ENCODE assay signal across 9 mouse cellular contexts in the genomic region with DNA sequence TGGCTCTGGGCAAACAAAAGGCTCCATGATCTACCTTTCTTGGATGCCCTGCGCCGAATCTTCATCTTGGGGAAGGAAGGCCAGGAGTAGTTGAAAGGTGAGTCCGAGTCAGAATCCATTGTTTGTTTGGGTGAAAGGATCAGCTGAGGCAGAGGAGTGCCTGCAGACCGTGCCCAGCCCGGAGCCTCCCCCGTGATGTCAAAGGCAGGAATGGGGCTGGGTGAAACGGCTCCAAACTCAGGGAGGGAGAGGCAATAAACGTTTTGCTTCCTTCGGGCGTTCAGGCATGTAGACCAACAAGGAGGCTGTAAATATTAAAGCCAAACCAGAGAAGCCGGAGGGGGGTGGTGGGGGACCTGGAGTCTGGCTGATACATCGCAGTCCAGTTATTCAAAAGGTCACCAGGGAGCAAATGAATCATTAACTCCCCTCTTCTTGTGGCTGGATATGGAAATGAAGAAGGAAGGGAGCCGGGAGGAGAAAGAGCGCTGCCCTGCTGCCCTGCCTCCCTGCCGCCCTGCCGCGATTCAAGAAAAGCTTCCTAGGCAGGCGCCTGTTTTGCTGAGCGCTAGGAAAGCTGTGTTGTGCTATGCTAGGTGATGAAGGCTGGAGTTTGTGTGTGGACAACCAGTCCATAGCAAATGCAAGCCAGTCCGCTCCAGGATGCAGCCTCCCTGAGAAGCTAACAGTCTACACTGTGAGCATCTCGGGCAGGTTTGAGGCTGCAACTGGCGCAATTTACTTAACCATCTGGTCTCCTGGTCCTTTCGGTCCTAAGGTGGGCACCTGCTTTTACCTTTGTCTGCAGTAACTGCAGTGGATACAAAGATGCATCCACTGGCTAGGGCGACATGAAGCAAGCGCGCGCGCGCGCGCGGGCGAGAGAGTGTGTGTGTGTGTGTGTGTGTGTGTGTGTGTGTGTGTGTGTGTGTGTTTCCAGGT.
DNase-seq lines count a peak whose midpoint lies in the region; ATAC-seq and TF ChIP-seq lines count a peak whose summit lies in the region.
"Had no signal": no experiment of that assay in that cellular context is flagged by ENCODE, and none has a peak within 500 bp of the region (broad histone marks: within the 10 kb centered on the region; RNA-seq: fewer than 3 reads in every experiment).

No protein-coding gene starts in this region.

- DNase-seq in heart, postnatal 36 days = no peak
- peak; percentile 60 for DNase-seq in embryo, embryonic 9.5 days (ENCODE audit: extremely low spot score)
- DNase-seq in lung, embryonic 14.5 days = peak; percentile 41
- no peak for DNase-seq in cerebellum, adult 9-11 months
- no peak for DNase-seq in cerebellum, postnatal 36 days

- peaks cover 14% of the 10 kb centered on the region; the same call in 1 of the 2 replicates for H3K27me3 ChIP-seq in heart, embryonic 13.5 days (replicated peaks)
- 0 out of 2 replicates have a peak, but pooled peaks cover 4% of the 10 kb centered on the region for H3K27me3 ChIP-seq in intestine, embryonic 16.5 days (replicated peaks; ENCODE audit: control insufficient read depth, insufficient read depth, low read length)
- H3K27me3 ChIP-seq in lung, embryonic 14.5 days (ENCODE audit: insufficient read depth, low read length) = 0 out of 2 replicates have a peak, but pooled peaks cover 3% of the 10 kb centered on the region
- H3K27me3 ChIP-seq in stomach, embryonic 15.5 days (replicated peaks) = no peaks in the 10 kb centered on the region

- peak overlapping the region; percentile 70 for H3K9ac ChIP-seq in heart, embryonic 13.5 days
- H3K9ac ChIP-seq in intestine, embryonic 16.5 days (ENCODE audit: low read depth, low read length) = peak overlapping the region; percentile 57
- H3K9ac ChIP-seq in lung, embryonic 14.5 days = peak overlapping the region; percentile 24
- H3K9ac ChIP-seq in stomach, embryonic 15.5 days = peak overlapping the region; percentile 7; the same call in 1 of the 2 replicates

- peak overlapping the region; percentile 52 for H3K4me3 ChIP-seq in heart, embryonic 13.5 days
- peak overlapping the region; percentile 48 for H3K4me3 ChIP-seq in intestine, embryonic 16.5 days (ENCODE audit: low read length)
- peak overlapping the region; percentile 33 for H3K4me3 ChIP-seq in lung, embryonic 14.5 days (ENCODE audit: low read depth, low read length)
- peak overlapping the region; percentile 31 for H3K4me3 ChIP-seq in stomach, embryonic 15.5 days (replicated peaks)

- H3K4me2 ChIP-seq in heart, embryonic 13.5 days = peak overlapping the region; percentile 81
- peak overlapping the region; percentile 80 for H3K4me2 ChIP-seq in intestine, embryonic 16.5 days (ENCODE audit: low read depth, low read length)
- peak overlapping the region; percentile 67 for H3K4me2 ChIP-seq in lung, embryonic 14.5 days
- H3K4me2 ChIP-seq in stomach, embryonic 15.5 days = peak overlapping the region; percentile 62

- no peak overlapping the region for H3K27ac ChIP-seq in heart, embryonic 13.5 days (replicated peaks)
- H3K27ac ChIP-seq in intestine, embryonic 16.5 days (ENCODE audit: low read length) = peak overlapping the region; percentile 39; the same call in 1 of the 2 replicates
- peak overlapping the region; percentile 40; the same call in 1 of the 2 replicates for H3K27ac ChIP-seq in lung, embryonic 14.5 days (ENCODE audit: low read depth)
- H3K27ac ChIP-seq in stomach, embryonic 15.5 days = peak overlapping the region; percentile 53
- H3K27ac ChIP-seq: macrophage had no signal

- no peak for TF ChIP-seq CTCF in lung, embryonic 14.5 days (IDR thresholded peaks at IDR 0.05; ENCODE audit: low read depth)

- H3K9me3 ChIP-seq in heart, embryonic 13.5 days = no peaks in the 10 kb centered on the region
- no peaks in the 10 kb centered on the region for H3K9me3 ChIP-seq in intestine, embryonic 16.5 days (ENCODE audit: control insufficient read depth, low read length)
- H3K9me3 ChIP-seq in lung, embryonic 14.5 days (ENCODE audit: low read depth, low read length) = no peaks in the 10 kb centered on the region
- H3K9me3 ChIP-seq in stomach, embryonic 15.5 days = no peaks in the 10 kb centered on the region

- 20% methylated on average over 33 of the region's 33 CpGs for WGBS in heart, embryonic 13.5 days
- 14% methylated on average over 33 of the region's 33 CpGs for WGBS in intestine, embryonic 16.5 days
- 12% methylated on average over 33 of the region's 33 CpGs for WGBS in lung, embryonic 14.5 days
- WGBS in stomach, embryonic 15.5 days = 9% methylated on average over 33 of the region's 33 CpGs

- H3K4me1 ChIP-seq in heart, embryonic 13.5 days = peaks cover 21% of the 10 kb centered on the region
- peaks cover 8% of the 10 kb centered on the region for H3K4me1 ChIP-seq in intestine, embryonic 16.5 days (ENCODE audit: control insufficient read depth, insufficient read depth, low read length)
- no peaks in the 10 kb centered on the region; the same call in 1 of the 2 replicates for H3K4me1 ChIP-seq in lung, embryonic 14.5 days (ENCODE audit: insufficient read depth)
- H3K4me1 ChIP-seq in stomach, embryonic 15.5 days = 0 out of 2 replicates have a peak, but pooled peaks cover 10% of the 10 kb centered on the region

- ATAC-seq in heart, embryonic 13.5 days (ENCODE audit: extremely low read depth, insufficient number of reproducible peaks, low FRiP score, low TSS enrichment) = no peak
- ATAC-seq in intestine, embryonic 16.5 days = peak; percentile 64
- 0 out of 2 replicates have a peak, but pooled peaks have one; percentile 11 for ATAC-seq in lung, embryonic 14.5 days (ENCODE audit: insufficient read depth)
- 0 out of 2 replicates have a peak, but pooled peaks have one; percentile 28 for ATAC-seq in stomach, embryonic 15.5 days (ENCODE audit: insufficient read depth, low FRiP score, low read depth)

- H3K36me3 ChIP-seq in heart, embryonic 13.5 days = no peaks in the 10 kb centered on the region
- no peaks in the 10 kb centered on the region for H3K36me3 ChIP-seq in intestine, embryonic 16.5 days (ENCODE audit: control insufficient read depth, insufficient read depth, low read length)
- H3K36me3 ChIP-seq in lung, embryonic 14.5 days (ENCODE audit: insufficient read depth) = no peaks in the 10 kb centered on the region
- H3K36me3 ChIP-seq in stomach, embryonic 15.5 days = no peaks in the 10 kb centered on the region

- intact Hi-C loops in heart, postnatal 36 days (cut with DNase I) = no loop called here

Comparison
In these comparisons a context has a peak if more than half of its experiments do, and no peak if none do; other contexts are left out.
1. H3K9ac ChIP-seq: peak in every context shown above with its lines; median percentile 70 in heart, embryonic 13.5 days; 57 in intestine, embryonic 16.5 days; 24 in lung, embryonic 14.5 days; 7 in stomach, embryonic 15.5 days.
2. DNase-seq: peak in embryo, embryonic 9.5 days (single experiment) and lung, embryonic 14.5 days (single experiment); none in heart, postnatal 36 days (0 of 2), cerebellum, adult 9-11 months (single experiment) and cerebellum, postnatal 36 days (0 of 2).
3. Peak in every context shown above with its lines, with median percentiles within 50 percentile points of each other: H3K4me2 ChIP-seq and H3K4me3 ChIP-seq.